Mouse (Mus musculus) T-cell, adult 66 days (primary cell): ENCODE results near the gene Uck2. TPM values are rescaled to one million over a fixed set of nuclear protein-coding genes. Genes with fewer than 3 reads are reported as not detected.

Source experiments
- total RNA-seq, 2 experiments: library from RNA; stranded (reverse); gene quantifications; 3 replicates in 1 of 2; 4 replicates in 1 of 2; pipeline ENCODE4 v1.2.4; 2023

The Uck2 gene
- total RNA-seq: 10 to 100 TPM; 68.9 to 72.4 TPM

DNA sequence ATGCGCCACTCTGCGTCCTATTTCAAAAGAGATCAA, at the start of gene Uck2:
Gene Uck2 (minus strand): TSS at position 1 of the 36 bp plus-strand sequence.

DNA sequence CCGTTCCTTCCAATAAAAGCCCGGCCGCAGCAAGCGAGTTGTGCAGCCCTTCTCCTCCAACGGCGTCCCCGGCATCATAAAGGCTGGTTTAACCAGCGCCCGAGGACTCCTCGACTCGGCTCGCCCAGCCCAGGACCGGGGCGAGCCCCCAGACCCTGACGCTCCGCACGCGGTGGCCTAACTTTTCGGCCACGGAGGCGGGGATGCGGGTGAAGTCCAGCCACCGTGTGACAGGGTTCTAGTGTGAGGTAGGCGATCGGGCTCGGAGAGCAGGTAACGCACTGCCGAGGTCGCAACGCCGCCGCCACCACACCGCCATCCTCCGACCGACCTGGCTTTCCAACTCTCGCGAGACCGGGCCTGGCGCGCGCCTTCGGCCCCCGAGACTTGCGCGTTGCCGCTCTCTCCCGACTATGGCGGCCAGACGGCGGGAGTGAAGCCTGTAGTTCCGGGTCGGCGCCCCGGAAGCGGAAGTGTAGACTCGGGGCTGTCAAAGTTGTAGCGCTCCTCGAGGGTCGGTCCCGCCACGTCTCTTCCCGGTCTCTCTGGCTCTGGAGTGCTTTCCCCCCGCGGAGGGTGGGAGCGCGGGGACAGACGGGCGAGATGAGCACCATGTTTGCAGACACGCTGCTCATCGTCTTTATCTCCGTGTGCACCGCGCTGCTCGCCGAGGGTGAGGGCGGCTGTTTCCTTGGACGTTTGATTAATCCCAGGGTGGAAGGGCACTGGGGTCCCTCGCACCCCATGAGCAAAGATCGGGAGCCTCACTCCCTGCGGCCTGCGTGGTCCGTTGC, 23.3 kb upstream of the Uck2 start, which contains the start of gene Tmco1:
Gene Tmco1 (plus strand): TSS at position 118 of the 794 bp plus-strand sequence.

Other genes with a start within 250 kb of the Uck2 start
- 10 to 100 TPM; 35.0 to 37.4 TPM for gene Tmco1, start 23.1 kb upstream of the Uck2 start, total RNA-seq
- 10 to 100 TPM; 40.8 to 43.6 TPM for gene Aldh9a1, start 64.7 kb upstream of the Uck2 start, total RNA-seq
- gene Mgst3, start 108.5 kb upstream of the Uck2 start, total RNA-seq: 1 to 10 TPM; 2.1 to 3.7 TPM
- gene Lrrc52, start 181.5 kb upstream of the Uck2 start, total RNA-seq: not detected